12 mouse cellular contexts compared by ENCODE assay signal in the genomic region with DNA sequence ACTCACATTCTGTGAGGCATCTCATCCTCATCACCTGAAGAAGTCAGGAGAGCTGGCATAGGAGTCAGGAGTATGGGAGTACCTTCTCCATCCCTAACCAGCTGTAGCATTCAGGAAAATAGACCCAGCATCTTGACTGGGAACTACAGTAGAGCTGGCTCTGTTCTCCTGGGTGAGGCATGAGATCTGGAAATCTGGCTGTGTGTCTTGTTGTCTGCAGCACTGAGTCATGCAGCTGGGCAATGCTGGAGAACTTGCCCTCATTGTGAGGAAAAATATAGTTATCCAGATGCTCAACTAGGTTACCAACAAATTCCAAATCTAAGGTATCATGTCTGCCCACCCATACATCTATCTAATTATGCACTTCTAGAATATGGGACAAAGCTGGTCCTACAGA.
"Had no signal": no experiment of that assay in that cellular context is flagged by ENCODE, and none has a peak within 500 bp of the region (broad histone marks: within the 10 kb centered on the region; RNA-seq: fewer than 3 reads in every experiment).

No protein-coding gene starts in this region.

- ATAC-seq: midbrain, embryonic 16.5 days had no signal

- DNase-seq: lung, adult 18-20 months; lung, embryonic 14.5 days; lung, postnatal 10 days; lung, postnatal 4 days; midbrain, embryonic 14.5 days; retina, postnatal 1 day; right cerebral cortex, postnatal 25 days; right cerebral cortex, postnatal 4 days; thymus, adult 2 months; thymus, postnatal 25 days; thymus, postnatal 4 days had no signal
